Mouse (Mus musculus) limb, embryonic 11.5 days (tissue): ENCODE data around the gene Dlgap1. TPM values are rescaled to one million over a fixed set of nuclear protein-coding genes. Genes with fewer than 3 reads are reported as not detected.

Experiments
- ATAC-seq: fragments of 200-750 bp; cut with Nextera tagmentation; 2 replicates; pipeline ENCODE4 v1.8.0; 2017; ENCODE audit warnings: low read depth; ENCODE audit not compliant: insufficient number of reproducible peaks, low FRiP score, low TSS enrichment
- DNase-seq: peaks from one replicate; pipeline ENCODE4 v3.0.0-alpha.2; 2015; ENCODE audit warnings: low spot score
- H3K27ac ChIP-seq: fragments of 300-500 bp; sonication (generic); replicated peaks from 2 replicates; pipeline ENCODE4 v1.5.1; 2014; ENCODE audit warnings: low read depth, mild to moderate bottlenecking, low read length
- H3K27me3 ChIP-seq: fragments of 300-500 bp; sonication (generic); 2 replicates; pipeline ENCODE4 v1.6.1; 2014; ENCODE audit warnings: mild to moderate bottlenecking, low read length, mixed read lengths; ENCODE audit not compliant: control insufficient read depth, insufficient read depth
- H3K36me3 ChIP-seq: fragments of 300-500 bp; sonication (generic); 2 replicates; pipeline ENCODE4 v1.6.1; 2014; ENCODE audit warnings: mild to moderate bottlenecking, low read length, moderate library complexity, mixed read lengths; ENCODE audit not compliant: control insufficient read depth, insufficient read depth
- H3K4me1 ChIP-seq: fragments of 300-500 bp; sonication (generic); 2 replicates; pipeline ENCODE4 v1.6.1; 2014; ENCODE audit warnings: low read length, mixed read lengths; ENCODE audit not compliant: control insufficient read depth, insufficient read depth
- H3K4me2 ChIP-seq: fragments of 300-500 bp; sonication (generic); 2 replicates; pipeline ENCODE4 v1.6.1; 2014; ENCODE audit warnings: low read depth, mild to moderate bottlenecking, moderate library complexity; ENCODE audit not compliant: severe bottlenecking
- H3K4me3 ChIP-seq: fragments of 300-500 bp; sonication (generic); 2 replicates; pipeline ENCODE4 v1.5.1; 2014; ENCODE audit warnings: low read depth, low read length
- H3K9ac ChIP-seq: fragments of 300-500 bp; sonication (generic); 2 replicates; pipeline ENCODE4 v1.6.1; 2014; ENCODE audit warnings: mild to moderate bottlenecking, low read length
- H3K9me3 ChIP-seq: fragments of 300-500 bp; sonication (generic); 2 replicates; pipeline ENCODE4 v1.6.1; 2016; ENCODE audit warnings: low read length; ENCODE audit not compliant: control insufficient read depth
- WGBS: fragments of 180-500 bp; shearing (Covaris S2); extraction: QIAGEN DNeasy Blood & Tissue Kit; methylation state at CpG from one replicate; pipeline ENCODE4 v1.1.7; 2014; 5-methylcytosine and 5-hydroxymethylcytosine counted together
- polyA plus RNA-seq: library from polyadenylated mRNA; unstranded; fragments of >200 nt; fragmentation: Nextera tagmentation; extraction: Ambion mirVana; gene quantifications from 2 replicates; pipeline ENCODE4 v1.2.1, GENCODE M21; 2014

Gene Dlgap1
- polyA plus RNA-seq, 1 experiment from 2014 or later, result 0.65 TPM

DNA sequence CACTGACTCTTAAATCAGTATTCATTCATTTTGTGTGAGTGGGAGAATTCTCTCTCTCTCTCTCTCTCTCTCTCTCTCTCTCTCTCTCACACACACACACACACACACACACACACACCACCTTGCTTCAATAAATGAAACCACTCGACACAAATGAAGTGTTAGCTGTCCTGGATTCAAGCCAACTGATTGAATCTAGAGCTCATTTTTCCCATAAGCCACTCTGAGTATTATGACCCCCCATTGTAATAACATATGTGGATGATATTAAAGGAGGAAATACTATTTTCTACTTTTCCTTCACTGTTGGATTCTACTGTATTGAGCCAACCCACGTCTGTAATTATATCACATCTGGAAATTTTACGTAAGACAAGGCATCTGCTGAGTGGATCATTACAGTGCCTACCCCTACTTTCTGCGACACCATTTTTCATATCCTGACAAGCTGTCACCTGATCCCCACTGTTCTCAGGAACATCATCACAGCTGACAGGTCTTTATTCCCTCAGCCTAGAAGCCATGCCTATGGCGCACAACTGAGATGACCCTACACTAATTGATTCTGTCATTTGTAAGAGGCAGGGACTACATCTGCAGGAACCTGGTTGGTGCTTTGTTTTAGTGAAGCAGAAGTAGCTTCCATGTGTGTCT, 645.7 kb downstream of the Dlgap1 start:
- no peaks in the 10 kb centered on the region for H3K4me1 ChIP-seq
- H3K9me3 ChIP-seq, result no peaks in the 10 kb centered on the region
- H3K27me3 ChIP-seq, result no peaks in the 10 kb centered on the region
- DNase-seq (no peak), ATAC-seq (no peak)
- no peak overlapping the region for H3K9ac ChIP-seq
- H3K4me3 ChIP-seq, result no peak overlapping the region
- no peak overlapping the region for H3K4me2 ChIP-seq
- 80% methylated on average over 5 of the region's 5 CpGs for WGBS
- H3K36me3 ChIP-seq, result no peaks in the 10 kb centered on the region
- no peak overlapping the region for H3K27ac ChIP-seq

GRCm38 (mm10) chr17:70622493-70622892, 653.6 kb downstream of the Dlgap1 start:
- Histone ChIP-seq H3K4me2 (no peak overlapping the region), H3K4me1 (no peaks in the 10 kb centered on the region), H3K36me3 (no peaks in the 10 kb centered on the region), H3K4me3 (no peak overlapping the region), H3K9me3 (no peaks in the 10 kb centered on the region), H3K27me3 (no peaks in the 10 kb centered on the region), H3K9ac (no peak overlapping the region), H3K27ac (no peak overlapping the region)
- ATAC-seq (no peak), DNase-seq (no peak)
- WGBS, result 82% methylated on average over 8 of the region's 8 CpGs

GRCm38 (mm10) chr17:70626396-70626795, 657.5 kb downstream of the Dlgap1 start:
- Histone ChIP-seq H3K4me1 (no peaks in the 10 kb centered on the region), H3K4me3 (no peak overlapping the region), H3K9me3 (no peaks in the 10 kb centered on the region), H3K9ac (no peak overlapping the region), H3K27me3 (no peaks in the 10 kb centered on the region), H3K4me2 (no peak overlapping the region), H3K27ac (no peak overlapping the region), H3K36me3 (no peaks in the 10 kb centered on the region)
- WGBS, result 89% methylated on average over 9 of the region's 9 CpGs
- DNase-seq, result no peak
- no peak for ATAC-seq

DNA sequence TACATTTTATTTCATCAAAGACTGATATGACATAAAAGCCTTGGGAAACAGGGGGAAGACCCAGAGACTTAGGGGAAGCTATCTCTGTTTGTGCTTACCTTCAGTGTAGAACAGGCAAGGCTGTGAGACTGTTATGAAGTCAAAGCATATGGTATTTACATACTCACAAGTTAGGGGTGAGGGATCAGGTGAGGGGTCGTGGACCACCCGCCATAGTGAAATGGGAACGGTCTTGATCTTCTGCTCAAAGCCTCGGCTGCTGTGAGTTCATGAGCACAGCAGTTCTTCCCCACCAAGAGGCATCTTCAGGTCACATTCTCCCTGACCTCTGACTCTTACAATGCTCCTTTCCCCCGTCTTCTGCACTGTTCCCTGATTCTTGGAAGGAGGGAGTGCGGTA, 658.1 kb downstream of the Dlgap1 start:
- no peak for ATAC-seq
- Histone ChIP-seq H3K36me3 (no peaks in the 10 kb centered on the region), H3K4me1 (no peaks in the 10 kb centered on the region), H3K27ac (no peak overlapping the region), H3K27me3 (no peaks in the 10 kb centered on the region), H3K9me3 (no peaks in the 10 kb centered on the region), H3K4me2 (no peak overlapping the region), H3K4me3 (no peak overlapping the region), H3K9ac (no peak overlapping the region)
- WGBS, result 82% methylated on average over 6 of the region's 6 CpGs
- no peak for DNase-seq

- Histone ChIP-seq H3K36me3 (no peaks in the 10 kb centered on the region), H3K9me3 (no peaks in the 10 kb centered on the region), H3K4me3 (no peak overlapping the region), H3K4me2 (no peak overlapping the region), H3K27me3 (no peaks in the 10 kb centered on the region), H3K4me1 (no peaks in the 10 kb centered on the region), H3K9ac (no peak overlapping the region), H3K27ac (no peak overlapping the region)
- 70% methylated on average over 6 of the region's 6 CpGs for WGBS
- no peak for DNase-seq
- no peak for ATAC-seq
Observed at GRCm38 (mm10) chr17:70629653-70630378, 660.9 kb downstream of the Dlgap1 start.

DNA sequence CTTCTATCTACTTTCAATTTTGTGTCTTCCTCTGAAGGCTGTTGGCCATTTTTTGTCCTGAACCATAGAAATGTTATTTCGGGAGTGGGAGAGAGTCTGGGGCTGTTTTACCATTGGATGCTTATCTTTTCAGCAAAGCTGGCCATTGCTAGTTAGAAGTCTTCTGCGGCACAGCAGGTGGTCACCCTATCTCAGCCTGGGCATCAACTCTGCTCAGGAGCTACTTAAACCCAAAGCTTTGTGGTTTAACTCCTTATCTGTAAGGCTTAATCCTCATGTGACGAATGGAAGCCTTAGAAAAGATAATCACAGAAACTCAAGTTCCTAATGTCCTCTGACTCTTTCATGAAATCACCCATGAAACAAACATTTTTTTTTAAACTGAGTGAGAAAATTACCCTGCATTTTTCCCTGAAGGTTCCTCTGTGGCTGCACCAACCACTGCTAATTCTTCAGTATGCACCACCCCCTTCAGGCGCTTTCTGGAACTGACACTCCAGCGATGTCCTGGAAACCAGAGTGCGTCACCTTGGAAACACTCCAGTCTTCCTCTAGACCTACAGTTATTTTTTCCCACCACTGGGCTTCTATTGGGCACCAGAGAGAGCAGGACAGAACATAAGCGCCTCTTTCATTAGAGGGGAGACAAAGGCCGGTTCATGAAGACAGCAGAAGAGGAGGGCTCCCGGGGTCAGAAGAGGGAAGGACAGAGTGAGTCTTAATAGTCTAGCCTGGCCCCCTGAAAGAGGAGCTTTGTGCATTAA, 664.5 kb downstream of the Dlgap1 start:
- H3K9ac ChIP-seq, result no peak overlapping the region
- WGBS, result 21% methylated on average over 9 of the region's 9 CpGs
- no peak overlapping the region for H3K4me3 ChIP-seq
- H3K27me3 ChIP-seq, result no peaks in the 10 kb centered on the region
- H3K36me3 ChIP-seq, result no peaks in the 10 kb centered on the region
- peak; percentile 31; the same call in 1 of the 2 replicates for ATAC-seq
- no peak overlapping the region for H3K27ac ChIP-seq
- peak; percentile 86 for DNase-seq
- H3K4me2 ChIP-seq, result no peak overlapping the region
- H3K4me1 ChIP-seq, result no peaks in the 10 kb centered on the region
- H3K9me3 ChIP-seq, result no peaks in the 10 kb centered on the region

- no peak overlapping the region for H3K4me2 ChIP-seq
- no peaks in the 10 kb centered on the region for H3K9me3 ChIP-seq
- no peak overlapping the region for H3K9ac ChIP-seq
- H3K27me3 ChIP-seq, result no peaks in the 10 kb centered on the region
- DNase-seq, result no peak
- H3K36me3 ChIP-seq, result no peaks in the 10 kb centered on the region
- no peak for ATAC-seq
- no peaks in the 10 kb centered on the region for H3K4me1 ChIP-seq
- 82% methylated on average over 1 of the region's 1 CpGs for WGBS
- H3K27ac ChIP-seq, result no peak overlapping the region
- no peak overlapping the region for H3K4me3 ChIP-seq
Observed at GRCm38 (mm10) chr17:70643211-70643610, 674.3 kb downstream of the Dlgap1 start.

DNA sequence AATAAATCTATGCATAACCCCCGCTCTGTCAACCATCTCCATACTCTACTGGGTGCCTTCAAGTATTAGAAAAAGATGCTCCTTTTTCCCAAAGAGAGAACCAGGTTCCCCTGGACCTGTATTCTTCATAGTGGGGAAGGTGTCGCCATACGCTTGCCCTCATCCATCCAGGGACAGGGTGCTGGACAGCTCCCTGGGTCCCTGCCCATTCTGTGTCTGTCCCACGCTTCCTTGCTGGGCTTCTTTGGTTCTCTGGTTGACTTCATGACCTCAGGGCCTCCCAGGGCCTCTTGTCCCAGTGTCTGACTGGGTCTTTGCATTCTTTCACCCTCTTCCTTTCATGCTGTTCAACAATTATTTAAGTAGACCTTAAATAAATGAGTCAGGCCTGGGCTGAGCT, 677.8 kb downstream of the Dlgap1 start:
- Histone ChIP-seq H3K27ac (no peak overlapping the region), H3K36me3 (no peaks in the 10 kb centered on the region), H3K9ac (no peak overlapping the region), H3K9me3 (no peaks in the 10 kb centered on the region), H3K4me2 (no peak overlapping the region), H3K4me1 (no peaks in the 10 kb centered on the region), H3K4me3 (no peak overlapping the region), H3K27me3 (no peaks in the 10 kb centered on the region)
- ATAC-seq, result no peak
- DNase-seq, result no peak
- WGBS, result 47% methylated on average over 4 of the region's 4 CpGs
